In genomic region chr9:51353511-51353910, GRCm38 (mm10) we compare ENCODE assay signal across 31 mouse cellular contexts. TPM values are rescaled to one million over a fixed set of nuclear protein-coding genes. Genes with fewer than 3 reads are reported as not detected.
DNase-seq lines count a peak whose midpoint lies in the region; ATAC-seq and TF ChIP-seq lines count a peak whose summit lies in the region.
"Had no signal": no experiment of that assay in that cellular context is flagged by ENCODE, and none has a peak within 500 bp of the region (broad histone marks: within the 10 kb centered on the region; RNA-seq: fewer than 3 reads in every experiment).

No protein-coding gene starts in this region.

- no peaks in the 10 kb centered on the region for H3K27me3 ChIP-seq in heart, embryonic 12.5 days (replicated peaks)
- H3K27me3 ChIP-seq in kidney, postnatal 0 days (ENCODE audit: insufficient read depth, low read length): no peaks in the 10 kb centered on the region
- no peaks in the 10 kb centered on the region for H3K27me3 ChIP-seq in kidney, adult 2 months (replicated peaks; ENCODE audit: control insufficient read depth, insufficient read depth, low read length)
- no peaks in the 10 kb centered on the region for H3K27me3 ChIP-seq in midbrain, embryonic 14.5 days (ENCODE audit: control insufficient read depth, insufficient read depth, low read length)
- no peaks in the 10 kb centered on the region for H3K27me3 ChIP-seq in midbrain, embryonic 15.5 days (replicated peaks)
- H3K27me3 ChIP-seq: forebrain, embryonic 12.5 days; liver, embryonic 15.5 days; midbrain, embryonic 13.5 days had no signal

- no peak overlapping the region for H3K4me3 ChIP-seq in heart, embryonic 12.5 days
- H3K4me3 ChIP-seq in kidney, postnatal 0 days (replicated peaks; ENCODE audit: low read depth, low read length): no peak overlapping the region
- no peak overlapping the region for H3K4me3 ChIP-seq in kidney, adult 2 months (ENCODE audit: insufficient read depth, low read depth, low read length)
- no peak overlapping the region for H3K4me3 ChIP-seq in midbrain, embryonic 14.5 days (replicated peaks; ENCODE audit: low read depth, low read length)
- no peak overlapping the region for H3K4me3 ChIP-seq in midbrain, embryonic 15.5 days
- H3K4me3 ChIP-seq in olfactory bulb, adult 2 months (ENCODE audit: insufficient read depth, low read depth, low read length): no peak overlapping the region
- H3K4me3 ChIP-seq: forebrain, embryonic 12.5 days; liver, embryonic 15.5 days; megakaryocyte, embryonic 14.5 days; midbrain, embryonic 13.5 days had no signal

- H3K4me2 ChIP-seq in heart, embryonic 12.5 days: no peak overlapping the region
- no peak overlapping the region for H3K4me2 ChIP-seq in kidney, postnatal 0 days (ENCODE audit: low read length)
- no peak overlapping the region for H3K4me2 ChIP-seq in midbrain, embryonic 14.5 days (ENCODE audit: low read length)
- no peak overlapping the region for H3K4me2 ChIP-seq in midbrain, embryonic 15.5 days
- H3K4me2 ChIP-seq: forebrain, embryonic 12.5 days; liver, embryonic 15.5 days; midbrain, embryonic 13.5 days had no signal

- no peak for TF ChIP-seq POLR2A in kidney, adult 2 months (IDR thresholded peaks at IDR 0.05; ENCODE audit: low read depth, low read length)
- TF ChIP-seq POLR2A in olfactory bulb, adult 2 months (IDR thresholded peaks at IDR 0.05; ENCODE audit: insufficient read depth, low read depth, low read length): no peak

- no peaks in the 10 kb centered on the region for H3K9me3 ChIP-seq in heart, embryonic 12.5 days (replicated peaks)
- H3K9me3 ChIP-seq in kidney, postnatal 0 days (replicated peaks; ENCODE audit: low read length): no peaks in the 10 kb centered on the region
- no peaks in the 10 kb centered on the region for H3K9me3 ChIP-seq in midbrain, embryonic 14.5 days (ENCODE audit: control insufficient read depth, low read length)
- H3K9me3 ChIP-seq in midbrain, embryonic 15.5 days: no peaks in the 10 kb centered on the region
- H3K9me3 ChIP-seq: forebrain, embryonic 12.5 days; liver, embryonic 15.5 days; megakaryocyte, embryonic 14.5 days; midbrain, embryonic 13.5 days had no signal

- H3K36me3 ChIP-seq in heart, embryonic 12.5 days: no peaks in the 10 kb centered on the region
- no peaks in the 10 kb centered on the region for H3K36me3 ChIP-seq in kidney, postnatal 0 days (ENCODE audit: insufficient read depth, low read length)
- H3K36me3 ChIP-seq in kidney, adult 2 months (ENCODE audit: control insufficient read depth, insufficient read depth, low read length): no peaks in the 10 kb centered on the region
- H3K36me3 ChIP-seq in midbrain, embryonic 14.5 days (ENCODE audit: control insufficient read depth, insufficient read depth, low read length): no peaks in the 10 kb centered on the region
- H3K36me3 ChIP-seq in midbrain, embryonic 15.5 days (replicated peaks): no peaks in the 10 kb centered on the region
- H3K36me3 ChIP-seq: forebrain, embryonic 12.5 days; liver, embryonic 15.5 days; midbrain, embryonic 13.5 days had no signal

- DNase-seq in heart, adult 18-20 months: peak; percentile 10 to 20
- peak; percentile 3 for DNase-seq in kidney, postnatal 0 days (ENCODE audit: low spot score)
- DNase-seq in kidney, adult 2 months: no peak
- peak; percentile 12 for DNase-seq in midbrain, embryonic 14.5 days
- DNase-seq in urinary bladder, postnatal 36 days (ENCODE audit: low spot score in 2 of 2): no peak
- DNase-seq: adrenal gland, postnatal 36 days; cerebellum, adult 11-12 months; gastrocnemius, postnatal 25 days; layer of hippocampus, adult 9-11 months; liver; lung, postnatal 36 days; right cerebral cortex, postnatal 14 days; spleen, adult 18-20 months had no signal

- no peak for ATAC-seq in heart, embryonic 12.5 days (ENCODE audit: insufficient number of reproducible peaks, low FRiP score)
- ATAC-seq in kidney, postnatal 0 days (replicated peaks; ENCODE audit: low FRiP score, low read depth): no peak
- no peak for ATAC-seq in midbrain, embryonic 14.5 days (ENCODE audit: low FRiP score, low TSS enrichment)
- no peak for ATAC-seq in midbrain, embryonic 15.5 days (replicated peaks)
- ATAC-seq: hindbrain, postnatal 0 days; intestine, embryonic 16.5 days; midbrain, embryonic 13.5 days had no signal

- H3K27ac ChIP-seq in heart, embryonic 12.5 days (ENCODE audit: poor library complexity, severe bottlenecking): no peak overlapping the region
- H3K27ac ChIP-seq in kidney, postnatal 0 days: no peak overlapping the region
- no peak overlapping the region for H3K27ac ChIP-seq in kidney, adult 2 months (ENCODE audit: insufficient read depth, low read depth, low read length)
- H3K27ac ChIP-seq in midbrain, embryonic 14.5 days (replicated peaks; ENCODE audit: low read depth, low read length): no peak overlapping the region
- H3K27ac ChIP-seq in midbrain, embryonic 15.5 days: no peak overlapping the region
- H3K27ac ChIP-seq in olfactory bulb, adult 2 months (ENCODE audit: insufficient read depth, low read depth, low read length): peak overlapping the region; percentile 89
- H3K27ac ChIP-seq: forebrain, embryonic 12.5 days; hindbrain, postnatal 0 days; liver, embryonic 15.5 days; midbrain, embryonic 13.5 days had no signal

- 66% methylated on average over 3 of the region's 3 CpGs for WGBS in heart, embryonic 12.5 days
- WGBS in kidney, postnatal 0 days: 71% methylated on average over 3 of the region's 3 CpGs
- 69% methylated on average over 3 of the region's 3 CpGs for WGBS in kidney, adult 2 months
- 73% methylated on average over 3 of the region's 3 CpGs for whole genome bisulfite sequencing in midbrain, embryonic 14.5 days
- 75% methylated on average over 3 of the region's 3 CpGs for WGBS in midbrain, embryonic 15.5 days
- 31% methylated on average over 3 of the region's 3 CpGs for WGBS in olfactory bulb, adult 2 months

- H3K9ac ChIP-seq in heart, embryonic 12.5 days: no peak overlapping the region
- H3K9ac ChIP-seq in kidney, postnatal 0 days (ENCODE audit: low read depth, low read length): no peak overlapping the region
- H3K9ac ChIP-seq in midbrain, embryonic 14.5 days (replicated peaks; ENCODE audit: low read length): no peak overlapping the region
- H3K9ac ChIP-seq in midbrain, embryonic 15.5 days: no peak overlapping the region
- H3K9ac ChIP-seq: forebrain, embryonic 12.5 days; liver, embryonic 15.5 days; midbrain, embryonic 13.5 days had no signal

- TF ChIP-seq CTCF in kidney, postnatal 0 days (IDR thresholded peaks at IDR 0.05; ENCODE audit: low read depth): no peak
- TF ChIP-seq CTCF in kidney, adult 2 months (conservative IDR thresholded peaks at IDR 0.05; ENCODE audit: insufficient read depth, insufficient read length, low read depth, low read length): no peak
- no peak for TF ChIP-seq CTCF in olfactory bulb, adult 2 months (IDR thresholded peaks at IDR 0.05; ENCODE audit: insufficient read depth, low read depth, low read length)

- H3K4me1 ChIP-seq in heart, embryonic 12.5 days (replicated peaks): no peaks in the 10 kb centered on the region; the same call in 1 of the 2 replicates
- H3K4me1 ChIP-seq in kidney, postnatal 0 days (replicated peaks; ENCODE audit: insufficient read depth, low read length): no peaks in the 10 kb centered on the region
- H3K4me1 ChIP-seq in kidney, adult 2 months (ENCODE audit: control insufficient read depth, insufficient read depth, low read length): no peaks in the 10 kb centered on the region
- H3K4me1 ChIP-seq in midbrain, embryonic 14.5 days (ENCODE audit: control insufficient read depth, insufficient read depth, low read length): no peaks in the 10 kb centered on the region
- no peaks in the 10 kb centered on the region for H3K4me1 ChIP-seq in midbrain, embryonic 15.5 days
- H3K4me1 ChIP-seq in olfactory bulb, adult 2 months (ENCODE audit: control insufficient read depth, insufficient read depth, low read length): peaks cover 5% of the 10 kb centered on the region; the same call in 1 of the 2 replicates
- H3K4me1 ChIP-seq: forebrain, embryonic 12.5 days; liver, embryonic 15.5 days; megakaryocyte, embryonic 14.5 days; midbrain, embryonic 13.5 days had no signal

RNA-seq across cellular contexts. Expression of gene 1810046K07Rik, which starts 24.8 kb away (rescaled TPM):
- total RNA-seq in heart, adult 18-20 months (2021): not detected
- not detected in 2 replicates for polyA plus RNA-seq in heart, embryonic 12.5 days (2016; fragmentation: Nextera tagmentation; extraction: Ambion mirVana)
- polyA plus RNA-seq in kidney, postnatal 0 days (2015; fragmentation: Nextera tagmentation; extraction: Ambion mirVana): not detected in 2 replicates
- polyA plus RNA-seq in kidney, adult 2 months (2012; rRNA removed): 0.14 and 0.39 TPM in 2 replicates
- not detected in 2 replicates for polyA plus RNA-seq in midbrain, embryonic 14.5 days (2014; fragmentation: Nextera tagmentation; extraction: Ambion mirVana)
- polyA plus RNA-seq in midbrain, embryonic 15.5 days (2015; fragmentation: Nextera tagmentation; extraction: Ambion mirVana): not detected in 2 replicates
- not detected in 2 replicates for polyA plus RNA-seq in olfactory bulb, adult 2 months (2012; ENCODE audit: insufficient read depth, insufficient read length, low replicate concordance, missing spikeins)
- total RNA-seq: adrenal gland, adult 18-20 months; adrenal gland, postnatal 36 days; ES-E14; gastrocnemius, postnatal 25 days; hindbrain, postnatal 0 days; left cerebral cortex, adult 18-20 months; left cerebral cortex, postnatal 25 days had no signal
- polyA plus RNA-seq: cortical plate, adult 2 months; embryonic facial prominence, embryonic 11.5 days; forebrain, embryonic 12.5 days; hindbrain, embryonic 11.5 days; hindbrain, postnatal 0 days; intestine, embryonic 16.5 days; kidney, embryonic 14.5 days; midbrain, embryonic 13.5 days; neural tube, embryonic 14.5 days had no signal

Comparison
In these comparisons a context has a peak if more than half of its experiments do, and no peak if none do; other contexts are left out.
1. DNase-seq: peak in heart, adult 18-20 months (2 of 2), kidney, postnatal 0 days (single experiment) and midbrain, embryonic 14.5 days (single experiment); none in kidney, adult 2 months (single experiment) and urinary bladder, postnatal 36 days (0 of 2).